Mouse (Mus musculus) frontal cortex, adult (tissue): ENCODE measurements around the gene Rasa3.

ENCODE experiments used
- ATAC-seq: cut with Nextera tagmentation; 2 replicates; pipeline ENCODE4 v1.9.2; 2017; ENCODE audit warnings: mild to moderate bottlenecking, moderate library complexity, mixed read lengths; ENCODE audit not compliant: low TSS enrichment

Rasa3 gene

DNA sequence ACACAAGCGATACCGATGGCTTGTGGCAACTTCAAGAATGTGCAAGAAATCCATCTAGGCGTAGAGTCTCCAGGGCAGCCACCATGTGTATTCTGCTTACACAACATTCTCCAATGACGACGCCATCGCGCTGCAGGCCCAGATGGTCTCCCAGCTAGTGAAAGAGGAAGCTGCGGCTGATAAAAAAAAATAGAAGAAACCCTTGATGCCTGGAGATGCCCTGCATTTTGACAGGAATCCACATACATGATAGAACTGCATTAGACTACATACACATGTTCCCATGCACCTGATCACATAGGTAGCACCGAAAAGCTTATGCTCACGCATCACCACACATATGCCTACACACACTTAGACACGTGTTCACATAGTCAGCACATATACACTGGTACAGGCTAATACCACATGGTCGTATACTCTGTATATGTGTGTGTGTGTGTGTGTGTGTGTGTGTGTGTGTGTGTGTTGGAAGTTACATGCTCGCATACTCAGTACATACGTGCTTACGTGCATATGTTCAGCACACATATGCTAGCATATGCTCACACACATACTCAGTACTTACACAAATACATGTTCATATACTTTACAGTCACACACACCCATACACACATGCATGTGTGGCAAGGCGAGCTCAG lies 8.4 kb upstream of the Rasa3 start:
- no peak for ATAC-seq

DNA sequence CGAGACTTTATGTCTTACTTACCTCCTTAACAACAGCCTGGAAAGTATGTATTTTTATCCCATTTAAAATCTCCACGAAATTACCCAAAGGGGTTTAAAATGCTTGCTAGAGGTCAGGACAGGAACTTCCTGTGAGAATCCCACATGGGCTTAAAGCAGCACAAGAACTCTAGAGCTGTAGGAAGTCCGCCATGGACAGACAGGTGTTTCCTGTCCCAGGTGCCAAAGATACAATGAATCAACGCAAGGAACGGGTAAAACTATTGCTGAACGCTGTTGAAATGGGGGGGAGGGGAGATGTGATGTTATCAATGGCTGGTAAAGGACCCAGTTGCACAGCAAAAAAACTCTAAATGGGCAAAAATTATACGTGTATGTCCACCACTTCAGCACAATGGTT lies 6.7 kb upstream of the Rasa3 start:
- ATAC-seq, result no peak

DNA sequence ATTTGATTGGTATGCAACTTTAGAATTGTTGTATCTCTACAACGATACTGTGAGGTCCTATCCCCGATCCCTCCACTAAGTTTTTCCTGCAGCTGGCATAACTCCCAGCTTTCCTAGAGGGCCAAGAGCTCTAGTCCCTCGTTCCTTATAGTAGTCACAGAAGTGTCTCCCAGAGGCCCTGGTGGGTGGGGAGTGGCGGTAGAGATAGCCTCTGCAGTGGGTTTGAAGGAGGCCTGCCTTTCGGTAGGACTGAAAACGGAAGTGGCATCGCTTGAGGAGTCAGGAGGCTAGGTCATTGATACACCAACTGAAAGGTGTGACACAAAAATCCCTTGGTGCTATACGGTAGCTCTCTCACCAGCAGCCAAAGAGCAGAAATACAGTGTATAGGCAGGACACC lies 779 bp upstream of the Rasa3 start:
- no peak for ATAC-seq

DNA sequence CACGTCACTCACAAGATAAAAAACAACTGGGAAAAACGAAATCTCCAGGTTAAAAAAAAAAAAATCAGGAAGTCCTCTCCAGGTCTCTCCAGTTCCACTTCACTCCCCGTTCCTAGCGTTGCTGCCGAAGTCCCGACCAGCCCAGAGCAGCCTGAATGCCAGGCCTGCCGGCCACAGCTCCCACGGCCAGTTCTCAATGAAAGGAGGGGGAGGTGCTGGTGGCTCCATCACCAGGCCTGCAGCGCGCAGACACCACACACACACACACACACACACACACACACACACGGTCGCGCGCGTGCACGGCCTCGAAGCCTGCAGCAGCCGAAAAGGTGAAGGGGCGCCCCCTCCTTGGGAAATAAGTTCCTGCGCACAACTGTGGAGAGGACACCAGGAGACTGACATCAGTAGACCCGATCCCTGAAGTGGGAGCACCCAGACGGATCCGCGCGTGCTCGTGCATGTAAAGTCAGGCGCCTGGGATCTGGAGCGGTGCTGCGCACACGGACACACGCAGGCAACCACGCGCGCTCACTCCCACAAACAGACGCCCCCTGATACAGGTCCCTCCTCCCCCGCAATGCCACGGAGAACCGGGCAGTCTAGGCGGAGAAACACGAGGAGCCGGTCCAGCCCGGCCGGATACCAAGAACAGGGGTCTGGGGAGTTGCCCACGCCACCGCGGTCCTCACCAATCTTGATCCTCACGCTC lies 546 bp downstream of the Rasa3 start:
- ATAC-seq, result peak; percentile 64

DNA sequence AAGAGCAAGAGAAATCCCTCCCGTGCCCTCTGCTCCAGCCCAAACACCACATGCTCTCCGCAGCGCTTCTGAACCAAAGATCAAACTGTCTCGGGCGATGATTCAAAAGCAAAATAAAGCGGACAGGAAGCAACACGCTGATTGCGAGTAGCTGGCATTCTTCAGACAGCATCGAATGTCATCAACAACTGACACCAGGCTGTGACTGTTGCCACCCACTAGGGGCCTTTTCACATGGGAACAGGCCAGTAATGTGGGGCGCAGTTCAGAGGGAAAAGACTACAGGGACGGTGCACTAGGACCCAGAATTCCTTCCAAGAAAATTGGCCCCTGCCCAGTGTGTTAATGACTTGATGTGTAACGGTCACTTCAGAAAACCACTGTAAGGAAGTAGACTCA lies 1.1 kb downstream of the Rasa3 start:
- ATAC-seq, result peak; percentile 13; the same call in 1 of the 2 replicates

DNA sequence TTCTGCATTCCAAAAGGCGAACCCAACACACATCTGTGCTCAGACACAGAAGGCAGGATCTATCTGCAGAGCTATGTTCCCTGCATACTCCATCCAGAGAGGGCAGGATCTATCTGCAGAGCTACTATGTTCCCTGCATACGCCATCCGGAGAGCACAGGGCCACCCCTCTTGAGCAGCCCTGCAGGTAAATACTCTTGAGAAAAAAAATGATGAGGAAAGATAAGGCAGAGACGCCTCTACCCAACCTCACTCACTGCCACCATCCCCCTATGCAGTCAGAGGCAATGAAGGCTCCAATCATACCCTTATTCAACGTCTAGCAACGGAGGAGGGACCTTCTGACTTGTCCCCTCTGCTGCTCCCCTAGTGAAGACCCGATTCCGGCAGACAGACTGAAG lies 1.9 kb downstream of the Rasa3 start:
- no peak for ATAC-seq

DNA sequence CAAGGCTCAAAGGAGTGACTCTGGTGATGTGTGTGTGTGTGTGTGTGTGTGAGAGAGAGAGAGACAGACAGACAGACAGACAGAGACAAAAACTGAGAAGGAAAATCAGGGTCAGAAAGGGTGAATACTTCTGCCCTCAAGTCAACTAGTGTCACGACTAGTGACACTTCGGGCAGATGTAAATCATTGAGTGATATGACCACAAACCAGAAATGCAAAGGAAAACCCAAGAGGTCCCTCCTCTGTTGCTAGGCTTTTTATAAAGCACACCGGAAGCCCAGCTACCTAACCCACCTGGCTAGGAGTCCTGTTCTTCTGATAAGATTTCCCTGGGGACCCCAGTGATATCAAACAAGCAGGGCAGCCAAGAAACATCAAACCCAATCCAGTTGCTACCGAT lies 2.3 kb downstream of the Rasa3 start:
- no peak for ATAC-seq

DNA sequence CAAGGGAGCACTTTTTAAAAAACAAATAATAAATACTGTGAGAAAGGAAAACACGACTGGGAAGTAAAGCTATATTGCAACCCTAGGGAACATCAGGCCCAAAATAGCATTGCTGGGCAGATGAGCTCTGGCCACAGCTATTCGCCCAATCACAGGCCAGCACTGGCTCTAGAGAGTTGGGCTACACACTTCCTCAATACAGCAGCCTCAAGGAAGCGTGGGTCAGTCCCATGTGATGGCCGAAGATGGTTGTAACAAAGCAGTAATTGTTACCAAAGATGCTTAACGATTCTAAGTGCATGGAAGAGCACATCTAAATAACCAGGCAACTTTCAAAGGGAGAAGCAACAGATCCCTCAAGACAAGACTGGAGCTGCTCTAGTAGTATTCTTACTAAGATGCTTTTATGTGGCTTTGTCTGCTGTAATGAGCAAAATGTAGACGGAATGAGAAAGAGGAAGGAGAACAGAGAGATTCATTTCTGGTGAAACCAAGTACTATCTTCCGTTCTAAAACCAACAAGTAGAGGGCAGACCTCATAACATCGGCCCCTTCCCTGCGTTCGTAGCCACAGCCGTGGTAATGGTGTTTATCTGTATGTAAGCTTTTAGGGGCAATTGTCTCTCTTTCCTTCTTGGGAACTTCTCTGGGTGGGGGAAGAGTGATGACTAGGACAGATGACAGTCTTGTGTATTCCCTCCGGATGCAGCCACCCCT lies 3.0 kb downstream of the Rasa3 start:
- ATAC-seq, result no peak

DNA sequence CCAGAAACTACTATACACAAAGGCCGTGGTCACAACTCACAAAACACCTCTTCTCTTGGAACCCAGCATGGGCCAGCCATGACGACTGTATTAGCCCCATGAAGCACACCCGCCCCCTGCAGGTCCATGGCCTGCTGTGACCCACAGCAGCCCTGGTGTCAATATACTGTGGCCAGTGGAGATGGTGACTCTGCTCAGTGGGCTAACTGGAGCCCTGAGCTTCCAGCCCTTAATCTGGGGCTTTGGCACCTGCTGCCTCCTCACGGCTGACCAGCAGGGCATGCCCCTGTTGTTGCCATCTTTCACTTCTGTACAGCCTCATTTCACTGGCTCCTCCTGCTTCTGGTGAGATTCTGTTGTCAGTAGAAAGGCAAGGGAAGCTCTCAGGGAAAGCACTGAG lies 4.2 kb downstream of the Rasa3 start:
- no peak for ATAC-seq

DNA sequence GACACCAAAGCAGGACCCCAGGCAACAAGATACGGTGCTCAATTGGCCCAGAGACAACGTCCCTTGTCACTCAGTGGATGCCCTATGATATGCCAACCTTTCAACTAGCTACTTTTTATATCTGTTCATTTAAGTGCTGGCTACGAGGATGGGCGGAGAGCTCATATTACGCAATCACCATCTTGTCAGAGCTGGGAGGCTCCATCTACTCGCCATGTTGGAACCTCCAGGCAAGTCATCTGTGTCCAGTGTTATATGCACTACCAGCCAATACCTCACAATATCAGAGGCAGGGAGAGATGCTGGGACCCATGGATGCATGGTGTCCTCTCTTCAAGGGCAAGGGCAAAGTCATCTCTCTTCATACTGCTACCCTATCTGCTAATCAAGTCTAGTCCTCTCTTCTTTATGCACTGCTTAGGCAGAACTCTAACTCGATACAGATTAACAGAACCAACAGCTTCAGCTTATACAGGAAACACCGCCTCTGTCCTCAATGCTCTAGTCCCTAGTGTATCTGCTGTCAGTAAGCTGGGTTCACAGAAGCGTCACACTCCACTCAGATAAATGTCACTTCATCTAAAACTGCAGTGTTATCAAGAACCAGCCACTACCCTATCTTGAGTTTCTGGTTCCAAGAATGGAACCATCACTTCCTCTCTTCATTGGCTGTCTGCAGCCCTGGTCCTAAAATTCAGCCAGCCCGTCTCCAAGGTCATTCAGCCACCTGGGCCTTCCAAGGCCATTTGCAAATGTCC lies 6.0 kb downstream of the Rasa3 start:
- no peak for ATAC-seq

DNA sequence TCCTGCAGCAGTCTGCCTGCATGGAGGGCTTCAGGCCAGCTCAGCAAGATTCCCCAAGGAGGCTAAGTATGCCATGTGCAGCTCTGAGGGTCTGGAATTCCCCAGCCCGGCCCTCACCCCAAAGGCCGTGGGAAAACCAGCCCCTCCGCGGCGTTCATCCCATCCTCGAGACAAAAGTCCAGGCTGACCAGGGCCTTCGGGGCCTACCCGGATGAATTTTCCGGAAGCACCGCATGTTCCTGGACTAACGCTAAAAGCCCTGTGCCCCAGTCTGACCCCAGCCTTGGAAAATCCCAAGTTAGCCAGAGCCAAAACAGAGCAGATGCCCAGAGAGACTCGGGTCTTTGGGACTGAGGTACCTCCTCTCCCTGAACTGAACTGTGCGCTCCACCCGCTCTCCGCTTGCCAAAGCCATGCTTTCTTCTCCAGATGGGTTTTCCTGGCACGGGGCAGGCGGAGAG lies 7.4 kb downstream of the Rasa3 start:
- ATAC-seq, result no peak

DNA sequence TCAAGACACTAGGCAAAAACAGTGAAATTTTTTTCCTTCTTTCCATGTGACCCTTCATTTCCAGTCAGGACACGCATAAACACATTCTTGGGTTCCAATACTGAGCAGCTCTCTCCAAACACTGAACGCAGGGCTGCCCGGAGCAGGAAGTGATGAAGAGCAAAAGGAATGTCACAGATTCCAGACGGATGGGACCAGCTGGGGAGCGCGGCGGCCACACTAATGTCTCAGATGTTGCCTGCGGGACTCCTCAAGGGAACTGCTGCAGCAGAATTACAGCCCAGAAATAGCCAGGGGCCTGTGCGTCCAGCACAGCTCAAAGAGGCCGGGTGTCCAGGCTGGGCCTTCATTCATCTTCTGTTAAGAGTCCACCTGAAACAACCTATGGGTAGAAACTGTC lies 9.0 kb downstream of the Rasa3 start:
- ATAC-seq, result no peak

DNA sequence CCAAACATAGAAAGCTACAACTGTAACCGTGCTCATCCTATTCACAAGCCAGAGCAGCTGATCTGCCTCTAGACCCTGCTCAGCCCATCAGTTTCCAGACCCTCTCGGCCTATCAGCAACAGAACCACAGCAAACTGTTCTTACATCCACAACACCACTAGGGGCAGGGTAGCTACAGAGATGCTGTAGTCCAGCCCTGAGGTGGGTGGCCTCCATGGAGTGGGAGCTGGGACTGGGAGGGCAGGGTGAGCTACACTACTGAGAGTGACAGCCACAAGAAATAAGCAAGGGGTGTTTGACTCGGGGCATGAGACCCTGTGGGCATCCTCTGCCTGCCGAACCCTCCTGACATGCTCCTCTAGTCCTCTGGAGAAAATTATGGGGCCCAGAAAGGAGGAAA lies 9.5 kb downstream of the Rasa3 start:
- no peak for ATAC-seq

DNA sequence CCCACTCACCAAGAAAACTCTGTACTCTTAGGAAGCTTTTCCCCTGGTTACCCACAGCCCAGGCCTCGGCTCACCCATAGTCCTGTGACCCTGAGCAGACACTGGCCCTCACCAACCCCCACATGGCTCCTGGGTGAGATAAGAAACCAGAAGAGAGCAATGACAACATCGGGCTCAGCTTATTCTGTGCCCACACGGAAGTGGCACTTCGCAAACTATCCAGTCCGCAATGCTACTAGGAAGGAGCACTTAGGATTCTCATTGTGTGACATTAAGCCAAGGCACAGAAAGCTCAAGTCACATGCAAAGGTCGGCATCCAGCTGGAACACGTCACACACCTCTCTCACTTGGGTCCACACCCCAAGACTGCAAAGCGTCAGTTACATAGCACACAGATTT lies 11.5 kb downstream of the Rasa3 start:
- ATAC-seq, result no peak

DNA sequence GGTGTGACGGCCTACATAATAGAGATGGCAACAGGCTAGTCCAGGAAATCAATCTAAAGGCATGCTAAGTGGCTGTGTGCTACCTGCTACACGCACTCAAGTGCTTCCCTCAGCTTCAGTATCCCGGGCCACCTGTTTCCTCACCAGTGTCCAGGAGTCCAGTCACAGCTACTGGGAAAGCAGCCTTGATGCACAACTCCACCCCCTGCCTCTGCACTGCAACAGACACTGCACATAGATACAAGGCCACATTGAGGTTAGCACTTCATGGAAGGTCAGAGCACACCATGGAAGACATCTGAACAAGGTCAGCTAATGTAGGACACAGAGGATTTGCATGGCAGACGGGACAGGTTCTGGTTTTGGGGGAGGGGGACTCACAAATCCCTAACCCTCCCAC lies 11.9 kb downstream of the Rasa3 start:
- ATAC-seq, result no peak

DNA sequence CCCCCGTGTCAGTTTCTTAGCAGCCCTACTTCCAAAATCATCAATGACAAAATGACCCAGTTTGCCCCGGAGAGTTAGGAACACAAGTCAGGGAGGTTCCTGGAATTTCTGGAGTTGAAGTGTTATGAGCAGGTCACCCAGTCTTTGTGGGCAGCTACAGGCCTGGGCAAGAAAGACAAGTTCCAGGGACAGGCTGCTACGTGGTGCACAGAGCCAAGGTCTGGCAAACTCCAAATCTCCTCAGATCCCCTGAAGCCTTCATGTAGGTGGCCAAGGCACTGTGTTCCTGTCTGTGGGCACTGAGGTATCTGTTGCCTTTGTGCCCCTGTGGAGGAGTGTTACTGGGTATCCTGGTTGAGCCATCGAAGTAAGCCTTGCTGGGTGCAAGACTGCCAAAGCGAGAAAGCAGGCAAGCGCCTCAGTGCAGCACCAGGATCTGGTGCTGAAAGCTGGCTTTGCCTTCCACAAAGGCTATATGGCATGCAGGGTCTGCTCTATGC lies 12.6 kb downstream of the Rasa3 start:
- ATAC-seq, result no peak

DNA sequence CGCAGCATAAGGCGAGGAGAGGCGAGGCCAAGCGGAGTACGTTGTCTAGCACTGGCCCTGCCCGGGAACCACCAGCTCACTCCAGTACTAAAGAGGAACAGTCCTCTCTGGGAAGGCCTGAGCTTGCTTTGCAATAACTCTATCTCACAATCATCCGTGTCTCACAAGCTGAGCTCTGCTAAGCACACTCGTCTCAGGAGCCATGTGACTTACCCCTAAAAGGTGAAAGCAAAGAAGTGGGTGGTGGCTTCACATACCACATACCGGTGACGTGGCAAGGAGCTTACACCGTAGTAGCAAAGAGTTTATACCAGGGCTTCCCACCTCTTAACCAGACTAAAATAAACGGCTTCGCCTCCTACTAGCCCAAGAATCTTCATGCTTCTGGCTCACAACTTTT lies 17.1 kb downstream of the Rasa3 start:
- peak; percentile 54; the same call in 1 of the 2 replicates for ATAC-seq

DNA sequence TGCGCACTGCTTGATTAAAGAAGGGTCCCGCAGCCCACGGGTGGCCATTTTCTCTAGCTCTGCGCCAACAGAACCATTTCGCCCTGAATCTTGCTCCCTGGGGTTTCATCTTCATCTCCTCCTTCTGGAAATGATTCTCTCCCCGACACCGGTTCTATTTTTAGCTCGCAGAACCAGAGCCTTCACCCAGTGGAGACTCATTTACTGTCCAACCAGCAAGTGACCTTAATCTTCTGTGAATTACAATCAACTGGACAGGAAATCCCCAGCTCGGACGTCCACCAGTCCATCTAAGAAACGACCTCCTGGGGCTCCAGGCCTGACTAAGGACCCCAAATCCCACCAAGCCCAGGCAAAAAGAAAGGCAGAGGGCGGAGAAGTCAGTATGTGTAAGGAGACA lies 19.9 kb downstream of the Rasa3 start:
- ATAC-seq, result no peak

DNA sequence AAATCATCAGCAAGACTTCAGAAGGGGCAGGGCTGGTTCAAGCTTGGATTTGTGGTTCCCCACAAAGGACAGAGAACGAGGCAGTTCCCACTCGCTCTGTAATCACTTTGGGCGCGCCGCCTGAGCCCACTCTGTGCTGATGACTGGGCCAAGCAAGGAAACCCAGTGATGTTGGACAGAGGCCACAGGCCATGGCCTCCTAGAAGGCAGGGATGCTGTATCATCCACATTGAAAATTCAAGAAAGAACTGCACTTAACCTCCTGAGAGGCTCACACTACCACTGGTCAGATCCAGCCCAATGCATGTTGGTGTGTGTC lies 22.4 kb downstream of the Rasa3 start:
- ATAC-seq, result no peak

DNA sequence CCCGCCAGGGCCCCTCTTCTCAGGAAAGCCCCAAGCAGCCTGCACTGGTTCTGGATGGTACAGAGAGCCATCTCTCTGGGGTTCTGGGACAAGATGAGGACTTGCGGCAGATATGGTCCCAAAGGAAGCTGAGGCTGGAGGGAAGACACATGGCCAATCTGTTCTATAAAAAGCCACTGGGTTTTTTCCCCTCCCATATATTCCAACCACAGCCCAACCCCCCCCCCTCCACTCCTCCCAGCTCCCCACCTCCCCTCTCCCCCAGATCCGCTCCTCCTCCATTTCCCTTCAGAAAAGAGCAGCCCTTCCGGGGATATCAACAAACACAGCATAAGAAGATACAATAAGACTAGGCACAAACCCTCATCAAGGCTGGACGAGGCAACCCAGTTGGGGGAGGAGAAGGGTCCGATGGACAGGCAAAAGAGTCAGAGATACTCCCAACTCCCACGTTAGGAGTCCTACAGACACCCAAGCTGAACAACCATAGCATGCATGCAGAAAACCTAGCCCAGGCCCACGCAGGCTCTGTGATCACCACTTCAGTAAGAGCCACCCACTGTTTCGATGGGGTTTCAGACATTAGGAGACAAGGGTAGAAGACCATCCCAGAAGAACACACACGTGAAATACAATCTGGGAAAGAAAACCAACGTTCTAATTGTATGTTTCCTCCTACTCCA lies 22.9 kb downstream of the Rasa3 start:
- no peak for ATAC-seq

DNA sequence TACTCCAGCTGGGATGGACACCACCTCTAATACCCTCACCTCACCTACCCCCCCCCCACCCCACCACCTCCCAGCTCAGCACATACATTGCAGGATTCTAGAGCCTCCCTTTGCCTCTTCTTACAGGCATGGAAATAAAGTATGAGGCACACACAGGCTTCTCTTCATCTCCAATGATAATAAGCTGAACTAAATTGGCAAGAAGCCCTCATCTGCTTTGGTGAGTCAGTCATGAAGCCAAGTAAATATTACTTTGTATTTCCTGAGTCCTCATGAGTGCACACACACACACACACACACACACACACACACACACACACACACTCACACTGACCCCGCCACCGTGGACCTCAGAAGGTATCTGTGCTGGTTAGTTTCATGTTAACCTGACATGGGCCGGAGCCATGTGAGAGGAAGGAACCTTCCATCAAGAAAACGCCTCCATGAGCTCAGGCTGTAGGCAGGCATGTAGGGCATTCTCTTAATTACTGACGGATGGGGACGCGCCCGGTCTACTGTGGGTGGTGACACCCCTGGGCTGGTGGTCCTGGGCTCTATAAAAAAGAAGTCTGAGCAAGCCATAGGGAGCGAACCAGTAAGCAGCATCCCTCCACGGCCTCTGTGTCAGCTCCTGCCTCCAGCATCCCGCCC lies 26.7 kb downstream of the Rasa3 start:
- ATAC-seq, result no peak
